Mouse (Mus musculus): ENCODE data around the gene Vsnl1. TPM values are rescaled to one million over a fixed set of nuclear protein-coding genes. Genes with fewer than 3 reads are reported as not detected.
A peak's percentile ranks its signal among the peaks of the same experiment; 100 is the strongest.

The Vsnl1 gene
- total and polyA plus RNA-seq, 3 experiments = 0.41 to 0.57 (median 0.57) TPM

DNA sequence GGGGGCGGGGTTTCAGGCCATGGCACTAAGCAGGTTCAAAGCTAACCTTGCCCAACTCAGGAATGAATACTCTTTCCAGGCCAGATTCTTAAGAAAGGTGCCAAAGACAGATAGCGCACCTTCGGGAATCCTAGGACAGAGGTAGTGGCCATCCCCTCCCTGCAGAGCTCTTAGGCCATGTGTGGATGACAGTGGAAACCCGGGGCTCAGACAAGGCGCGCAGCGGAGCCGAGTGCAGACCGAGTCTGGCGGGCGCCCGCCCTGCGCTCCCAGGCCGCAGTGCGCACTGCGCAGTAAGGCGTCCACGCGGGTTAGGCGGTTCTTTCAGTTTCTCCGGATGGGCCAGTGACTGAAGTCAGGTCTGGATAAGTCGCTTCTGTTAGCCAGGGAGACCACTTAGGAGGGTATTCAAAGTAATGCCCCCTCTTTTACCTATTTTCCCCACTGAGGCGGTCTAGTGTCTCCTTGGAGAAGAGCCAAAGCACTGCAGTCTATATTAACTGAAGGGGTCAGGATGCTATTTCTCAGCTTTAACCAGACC, 1.6 kb upstream of the Vsnl1 start:
- intact Hi-C loops (cut with DNase I) = no loop called here
- Histone ChIP-seq H3K9ac (ENCODE audit: low read depth, low read length) (no peak overlapping the region), H3K36me3 (ENCODE audit: control insufficient read depth, insufficient read depth, low read length) (no peaks in the 10 kb centered on the region), H3K27me3 (ENCODE audit: control insufficient read depth, insufficient read depth, low read length) (peaks cover 2% of the 10 kb centered on the region; the same call in 1 of the 2 replicates), H3K4me1 (ENCODE audit: control insufficient read depth, insufficient read depth, low read length) (no peaks in the 10 kb centered on the region), H3K4me3 (no peak overlapping the region), H3K27ac (no peak overlapping the region), H3K79me2 (replicated peaks; ENCODE audit: control insufficient read depth, insufficient read depth, low read length) (no peaks in the 10 kb centered on the region)
- DNase-seq = no peak
- TF ChIP-seq CTCF (IDR thresholded peaks at IDR 0.05) (no peak), EP300 (IDR thresholded peaks at IDR 0.05; ENCODE audit: insufficient read depth, low read depth, low read length) (no peak), POLR2A (IDR thresholded peaks at IDR 0.05; ENCODE audit: insufficient read depth, low read depth, low read length) (no peak)
- WGBS = 24% methylated on average over 23 of the region's 23 CpGs

DNA sequence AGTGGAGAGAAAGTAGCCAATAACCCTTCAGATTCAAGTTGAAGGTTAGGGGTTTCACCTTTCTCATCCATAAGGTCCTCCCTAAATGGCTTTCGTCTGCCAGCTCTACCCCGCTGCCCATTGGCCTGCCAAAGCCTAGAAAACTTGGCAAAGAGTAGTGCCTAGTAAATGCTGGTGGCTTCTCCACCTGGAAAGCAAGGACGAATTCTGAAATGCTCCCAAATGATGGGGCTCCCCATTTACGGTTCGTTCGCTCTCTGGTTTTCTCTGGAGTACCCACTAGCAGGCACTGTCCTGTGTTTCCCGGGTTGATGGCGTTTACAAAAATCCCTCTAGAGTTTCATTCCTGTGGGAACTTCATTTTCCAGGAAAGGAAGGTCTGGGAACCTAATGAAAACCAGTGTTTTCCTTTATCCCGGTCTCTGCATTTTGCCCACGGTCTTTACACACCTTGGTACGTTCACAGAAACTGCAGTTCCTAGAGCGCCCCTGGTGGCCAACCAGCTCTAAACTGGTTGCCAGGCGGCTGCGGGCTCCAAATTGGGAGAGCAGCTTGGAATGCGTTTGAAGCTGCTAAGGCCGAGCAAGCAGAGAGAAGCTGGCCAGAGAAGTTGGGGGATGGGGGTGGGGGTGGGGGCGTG, 973 bp upstream of the Vsnl1 start:
- DNase-seq = peak; percentile 47 to 66
- H3K27ac ChIP-seq = no peak overlapping the region
- peak; percentile 73 for TF ChIP-seq CTCF (IDR thresholded peaks at IDR 0.05)
- TF ChIP-seq POLR2A (IDR thresholded peaks at IDR 0.05; ENCODE audit: insufficient read depth, low read depth, low read length) = no peak
- 18% methylated on average over 17 of the region's 17 CpGs for WGBS
- H3K4me1 ChIP-seq (ENCODE audit: control insufficient read depth, insufficient read depth, low read length) = no peaks in the 10 kb centered on the region
- no peak overlapping the region for H3K9ac ChIP-seq (ENCODE audit: low read depth, low read length)
- H3K27me3 ChIP-seq (ENCODE audit: control insufficient read depth, insufficient read depth, low read length) = peaks cover 2% of the 10 kb centered on the region; the same call in 1 of the 2 replicates
- H3K36me3 ChIP-seq (ENCODE audit: control insufficient read depth, insufficient read depth, low read length) = no peaks in the 10 kb centered on the region
- H3K79me2 ChIP-seq (replicated peaks; ENCODE audit: control insufficient read depth, insufficient read depth, low read length) = no peaks in the 10 kb centered on the region
- intact Hi-C loops (cut with DNase I) = no loop called here
- peak overlapping the region; percentile 10; the same call in 1 of the 2 replicates for H3K4me3 ChIP-seq

DNA sequence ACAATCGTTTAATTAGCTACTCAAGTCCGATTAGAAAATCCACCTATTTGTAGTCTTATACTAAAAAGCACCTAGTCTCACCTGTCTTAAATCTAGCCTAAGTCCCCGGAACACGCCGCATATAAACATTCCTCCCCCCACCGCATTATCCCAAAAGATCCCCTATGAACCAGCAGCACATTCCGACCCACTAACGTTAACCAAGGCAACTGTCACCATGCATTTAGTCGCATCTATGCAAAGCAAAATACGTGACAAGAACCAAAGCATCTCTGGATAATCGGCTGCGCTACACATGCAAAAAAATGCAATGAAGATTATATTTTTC, 426 bp downstream of the Vsnl1 start:
- Histone ChIP-seq H3K27ac (no peak overlapping the region), H3K9ac (ENCODE audit: low read depth, low read length) (no peak overlapping the region), H3K27me3 (ENCODE audit: control insufficient read depth, insufficient read depth, low read length) (peaks cover 2% of the 10 kb centered on the region; the same call in 1 of the 2 replicates), H3K36me3 (ENCODE audit: control insufficient read depth, insufficient read depth, low read length) (no peaks in the 10 kb centered on the region), H3K79me2 (replicated peaks; ENCODE audit: control insufficient read depth, insufficient read depth, low read length) (no peaks in the 10 kb centered on the region), H3K4me3 (peak overlapping the region; percentile 34), H3K4me1 (ENCODE audit: control insufficient read depth, insufficient read depth, low read length) (no peaks in the 10 kb centered on the region)
- TF ChIP-seq EP300 (IDR thresholded peaks at IDR 0.05; ENCODE audit: insufficient read depth, low read depth, low read length) (no peak), CTCF (IDR thresholded peaks at IDR 0.05) (no peak), POLR2A (IDR thresholded peaks at IDR 0.05; ENCODE audit: insufficient read depth, low read depth, low read length) (no peak)
- no peak for DNase-seq
- WGBS = 6% methylated on average over 12 of the region's 12 CpGs
- intact Hi-C loops (cut with DNase I) = no loop called here

DNA sequence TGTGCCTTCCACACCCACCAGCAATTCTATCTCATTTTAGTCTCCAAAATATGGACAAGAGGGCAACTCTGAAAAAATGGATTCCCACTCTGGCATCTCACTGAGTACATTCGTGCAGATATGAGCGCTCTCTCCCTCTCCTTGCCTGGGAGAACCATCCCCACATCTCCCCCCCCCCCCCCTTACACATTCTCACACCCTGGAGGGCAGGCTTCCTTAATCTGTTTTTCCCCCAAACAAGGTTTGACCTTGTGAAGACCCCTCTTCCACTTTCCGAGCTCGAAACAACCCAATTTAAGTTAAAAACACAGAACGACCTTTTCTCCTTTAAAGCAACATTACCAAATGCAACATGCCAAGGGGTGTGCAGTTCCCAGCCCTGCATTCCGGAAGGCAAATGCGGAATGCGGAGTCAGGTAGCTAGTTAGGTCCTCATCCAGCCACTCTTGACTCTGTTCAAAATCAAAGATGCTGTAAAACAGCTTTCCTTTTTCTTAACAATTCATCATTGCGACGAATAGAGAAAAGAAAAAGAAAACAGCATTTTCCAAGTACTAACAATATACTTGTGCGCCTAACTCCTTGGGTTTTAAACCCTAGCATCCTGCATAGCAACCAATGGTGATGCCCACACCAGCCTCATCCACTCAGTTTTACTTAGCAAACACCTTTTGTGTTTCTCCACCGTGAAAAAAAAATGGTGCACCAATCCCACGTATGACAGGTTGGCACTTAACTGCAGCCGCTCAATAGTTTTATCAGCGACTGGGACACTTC, 979 bp downstream of the Vsnl1 start:
- Histone ChIP-seq H3K4me3 (no peak overlapping the region), H3K4me1 (ENCODE audit: control insufficient read depth, insufficient read depth, low read length) (no peaks in the 10 kb centered on the region), H3K36me3 (ENCODE audit: control insufficient read depth, insufficient read depth, low read length) (no peaks in the 10 kb centered on the region), H3K27ac (no peak overlapping the region), H3K79me2 (replicated peaks; ENCODE audit: control insufficient read depth, insufficient read depth, low read length) (no peaks in the 10 kb centered on the region), H3K9ac (ENCODE audit: low read depth, low read length) (no peak overlapping the region), H3K27me3 (ENCODE audit: control insufficient read depth, insufficient read depth, low read length) (peaks cover 2% of the 10 kb centered on the region; the same call in 1 of the 2 replicates)
- WGBS = 10% methylated on average over 15 of the region's 15 CpGs
- TF ChIP-seq EP300 (IDR thresholded peaks at IDR 0.05; ENCODE audit: insufficient read depth, low read depth, low read length) = no peak
- no peak for TF ChIP-seq POLR2A (IDR thresholded peaks at IDR 0.05; ENCODE audit: insufficient read depth, low read depth, low read length)
- TF ChIP-seq CTCF (IDR thresholded peaks at IDR 0.05) = no peak
- DNase-seq = no peak
- intact Hi-C loops (cut with DNase I) = no loop called here

DNA sequence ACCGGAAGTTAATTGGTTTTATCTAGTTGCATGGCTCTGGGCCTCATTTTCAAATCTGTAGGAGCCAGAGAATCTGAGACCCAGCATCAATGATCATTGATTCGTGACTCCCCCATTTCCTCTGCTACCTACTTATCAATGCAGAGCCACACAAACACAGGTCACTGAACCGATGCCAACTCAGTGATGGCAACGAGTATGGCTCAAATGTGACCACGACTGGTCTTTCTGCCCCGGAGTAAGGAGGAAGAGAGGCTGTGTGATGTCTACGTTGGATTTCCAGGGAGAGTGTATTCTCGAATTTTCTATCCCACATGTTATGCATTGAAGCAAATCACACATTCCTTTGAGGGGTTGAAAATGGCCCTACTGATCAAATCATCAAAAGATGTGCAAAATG, 2.0 kb downstream of the Vsnl1 start:
- Histone ChIP-seq H3K27me3 (ENCODE audit: control insufficient read depth, insufficient read depth, low read length) (peaks cover 2% of the 10 kb centered on the region; the same call in 1 of the 2 replicates), H3K36me3 (ENCODE audit: control insufficient read depth, insufficient read depth, low read length) (no peaks in the 10 kb centered on the region), H3K9ac (ENCODE audit: low read depth, low read length) (no peak overlapping the region), H3K4me3 (no peak overlapping the region), H3K4me1 (ENCODE audit: control insufficient read depth, insufficient read depth, low read length) (no peaks in the 10 kb centered on the region), H3K27ac (no peak overlapping the region), H3K79me2 (replicated peaks; ENCODE audit: control insufficient read depth, insufficient read depth, low read length) (no peaks in the 10 kb centered on the region)
- 65% methylated on average over 8 of the region's 8 CpGs for WGBS
- DNase-seq = no peak
- intact Hi-C loops (cut with DNase I) = no loop called here
- TF ChIP-seq CTCF (IDR thresholded peaks at IDR 0.05) (no peak), EP300 (IDR thresholded peaks at IDR 0.05; ENCODE audit: insufficient read depth, low read depth, low read length) (no peak), POLR2A (IDR thresholded peaks at IDR 0.05; ENCODE audit: insufficient read depth, low read depth, low read length) (no peak)

DNA sequence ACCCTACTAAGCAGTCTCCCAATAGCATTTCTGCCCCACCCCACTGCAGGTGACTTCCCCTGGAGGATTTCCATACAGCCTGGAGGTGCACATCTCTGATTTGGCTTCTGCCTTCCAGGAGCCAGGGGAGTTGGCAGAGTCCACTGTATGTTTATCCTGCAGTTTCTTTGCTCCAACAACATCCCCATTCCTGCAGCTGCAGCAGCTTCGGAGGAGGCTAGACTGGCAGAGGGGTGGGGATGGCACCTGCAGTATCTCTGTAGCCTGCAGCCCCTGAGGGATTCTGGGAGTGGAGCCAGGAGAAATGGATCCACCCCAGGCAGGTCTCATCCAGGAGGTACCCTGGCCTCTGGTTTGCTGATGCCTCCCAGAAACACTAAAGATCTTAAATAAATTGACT, 2.7 kb downstream of the Vsnl1 start:
- no peak overlapping the region for H3K9ac ChIP-seq (ENCODE audit: low read depth, low read length)
- intact Hi-C loops (cut with DNase I) = no loop called here

More for the DNA sequence above, 2.7 kb downstream of the Vsnl1 start:
- H3K79me2 ChIP-seq (replicated peaks; ENCODE audit: control insufficient read depth, insufficient read depth, low read length) = no peaks in the 10 kb centered on the region
- TF ChIP-seq EP300 (IDR thresholded peaks at IDR 0.05; ENCODE audit: insufficient read depth, low read depth, low read length) = no peak
- no peak for TF ChIP-seq POLR2A (IDR thresholded peaks at IDR 0.05; ENCODE audit: insufficient read depth, low read depth, low read length)
- no peak for TF ChIP-seq CTCF (IDR thresholded peaks at IDR 0.05)
- no peaks in the 10 kb centered on the region for H3K4me1 ChIP-seq (ENCODE audit: control insufficient read depth, insufficient read depth, low read length)
- no peak for DNase-seq
- H3K36me3 ChIP-seq (ENCODE audit: control insufficient read depth, insufficient read depth, low read length) = no peaks in the 10 kb centered on the region
- no peak overlapping the region for H3K4me3 ChIP-seq
- peaks cover 2% of the 10 kb centered on the region; the same call in 1 of the 2 replicates for H3K27me3 ChIP-seq (ENCODE audit: control insufficient read depth, insufficient read depth, low read length)
- WGBS = 52% methylated on average over 1 of the region's 1 CpGs
- H3K27ac ChIP-seq = no peak overlapping the region

Data from heart, adult 2 months (tissue).